Mouse (Mus musculus) thymus, adult 2 months (tissue): Measurements from ENCODE around the gene Aicda.

Experiments
- CTCF ChIP-seq: fragments of 200-500 bp; IDR thresholded peaks from 2 replicates; pipeline ENCODE4 v1.5.1; 2012; ENCODE audit warnings: mild to moderate bottlenecking, control low read depth, low read length, moderate library complexity, borderline replicate concordance; ENCODE audit not compliant: control insufficient read depth, poor library complexity, insufficient read depth; ENCODE audit errors: extremely low read depth
- POLR2A ChIP-seq: fragments of 200-500 bp; IDR thresholded peaks from 2 replicates; pipeline ENCODE4 v1.6.1; 2012; ENCODE audit warnings: mild to moderate bottlenecking, low read length, control low read depth, moderate library complexity; ENCODE audit not compliant: control insufficient read depth, poor library complexity, insufficient read depth; ENCODE audit errors: extremely low read depth

DNA sequence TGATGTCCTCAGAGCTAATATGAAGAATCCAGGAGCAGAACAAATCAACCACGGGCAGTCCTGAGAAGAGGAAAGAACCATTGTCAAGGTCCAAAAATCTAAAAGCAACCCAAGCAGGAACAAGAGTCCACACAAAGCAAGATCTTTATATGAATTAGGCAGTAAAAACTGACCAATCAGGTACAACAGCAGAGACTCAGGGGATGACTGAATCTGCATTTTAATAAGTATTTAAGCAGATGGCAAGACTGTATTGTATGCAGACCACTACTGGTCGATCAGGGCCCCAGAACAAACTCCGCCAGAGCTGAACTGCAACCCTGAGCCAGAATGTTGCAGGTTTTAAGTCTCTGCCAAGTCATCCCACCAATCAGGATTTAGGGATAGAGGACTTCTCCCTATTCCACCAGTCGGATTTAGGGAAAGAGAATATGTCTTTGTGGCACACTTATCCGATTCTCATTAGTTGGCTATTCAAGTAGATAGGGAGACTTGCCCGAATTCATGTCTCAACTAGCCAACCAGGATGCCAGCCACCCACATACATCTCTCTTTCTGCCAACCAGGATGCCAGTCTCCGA is 46.6 kb downstream of the Aicda start:
- TF ChIP-seq CTCF = no peak
- no peak for TF ChIP-seq POLR2A
